Mouse (Mus musculus) urinary bladder, postnatal 0 days (tissue): ENCODE measurements around the gene Armh1. TPM values are rescaled to one million over a fixed set of nuclear protein-coding genes. Genes with fewer than 3 reads are reported as not detected.

ENCODE experiments used
- polyA plus RNA-seq: library from polyadenylated mRNA; unstranded; fragments of >200 nt; fragmentation: Nextera tagmentation; extraction: Ambion mirVana; gene quantifications from 2 replicates; pipeline ENCODE4 v1.2.1, GENCODE M21; 2015

Gene Armh1
- 0.08 TPM in 1 of 2 replicates, not detected in the other for polyA plus RNA-seq

DNA sequence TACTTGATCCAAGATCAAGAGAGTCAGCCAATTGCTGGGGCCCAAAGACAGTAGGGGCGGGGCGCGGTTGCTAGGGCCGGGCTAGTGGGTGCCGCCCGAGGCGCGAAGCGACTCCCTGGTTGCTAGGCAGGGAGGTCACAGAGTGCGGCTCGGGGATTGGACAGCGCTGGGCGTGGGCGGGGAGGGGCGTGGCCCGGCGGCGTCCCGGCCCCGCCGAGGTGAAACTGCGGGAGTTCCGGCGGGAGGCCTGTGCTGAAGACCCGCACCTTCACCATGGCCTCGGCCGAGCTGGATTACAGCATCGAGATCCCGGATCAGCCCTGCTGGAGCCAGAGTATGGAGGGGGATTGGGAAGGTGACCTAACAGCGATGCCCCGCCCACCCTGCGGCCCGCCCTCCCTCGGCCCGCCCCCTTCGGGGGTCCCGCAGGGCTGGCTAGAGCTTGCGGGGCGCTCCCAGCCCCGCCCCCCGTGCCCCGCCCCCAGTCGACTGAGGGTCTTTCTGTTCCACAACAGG is at the start of gene Armh1, which contains the start of gene Tmem53:
Gene Armh1 (minus strand): TSS at position 325 of the 516 bp plus-strand sequence.
Gene Tmem53 (plus strand): TSS at position 151 of the 516 bp plus-strand sequence.

GRCm38 (mm10) chr4:117181863-117182758 is 69.8 kb downstream of the Armh1 start, which contains the start of gene Kif2c:
Gene Kif2c, minus strand, starts transcription at chr4:117182639.

Other genes with a start within 250 kb of the Armh1 start
- gene Eif2b3, start 232.7 kb downstream of the Armh1 start, polyA plus RNA-seq, result 33.5 TPM in 2 replicates
- gene Ptch2, start 156.1 kb downstream of the Armh1 start, polyA plus RNA-seq, result 1.0 and 1.1 TPM in 2 replicates
- 4.9 and 5.6 TPM in 2 replicates for gene Btbd19, start 126.4 kb downstream of the Armh1 start, polyA plus RNA-seq
- gene Tctex1d4, start 125.3 kb downstream of the Armh1 start, polyA plus RNA-seq, result 0.25 and 0.51 TPM in 2 replicates
- gene Plk3, start 118.2 kb downstream of the Armh1 start, polyA plus RNA-seq, result 8.9 and 9.2 TPM in 2 replicates
- gene Rps8, start 95.9 kb downstream of the Armh1 start, polyA plus RNA-seq, result 709 and 740 TPM in 2 replicates
- 7.8 and 10.4 TPM in 2 replicates for gene Kif2c, start 69.5 kb downstream of the Armh1 start, polyA plus RNA-seq
- 10.5 and 13.7 TPM in 2 replicates for gene Tmem53, start 174 bp downstream of the Armh1 start, polyA plus RNA-seq
- gene Rnf220, start 244.9 kb upstream of the Armh1 start, polyA plus RNA-seq, result 36.8 and 46.4 TPM in 2 replicates